Mouse (Mus musculus) kidney, adult 2 months (tissue): ENCODE data around the gene Ildr2.

Source experiments
- CTCF ChIP-seq: fragments of 200-500 bp; conservative IDR thresholded peaks from 2 replicates; pipeline ENCODE4 v1.5.1; 2011; ENCODE audit warnings: low read depth, mild to moderate bottlenecking, control low read depth, low read length, moderate library complexity, mixed read lengths; ENCODE audit not compliant: insufficient read depth, insufficient read length
- POLR2A ChIP-seq: fragments of 200-500 bp; IDR thresholded peaks from one replicate; pipeline ENCODE4 v1.6.1; 2011; ENCODE audit warnings: low read depth, low read length, control low read depth

DNA sequence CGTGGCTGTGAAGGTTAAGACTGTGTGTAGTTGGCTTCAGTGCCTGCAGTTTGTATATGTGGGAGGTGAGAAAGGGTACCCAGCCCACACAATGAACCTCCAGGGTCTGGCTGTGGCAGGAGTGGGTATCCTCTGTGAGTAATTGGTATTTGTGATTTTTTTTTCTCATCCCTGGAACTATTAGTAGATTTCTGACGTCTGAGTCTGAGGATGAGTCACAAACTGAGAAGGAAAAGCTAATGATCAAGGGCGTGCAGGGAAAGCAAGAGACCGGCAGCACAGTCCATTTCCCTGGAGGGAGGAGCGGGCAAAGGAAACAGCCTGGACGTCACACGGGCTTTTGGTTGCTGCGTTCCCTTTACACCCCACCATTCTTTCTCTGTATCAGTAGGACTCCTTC lies 43.0 kb downstream of the Ildr2 start:
- TF ChIP-seq POLR2A, result no peak
- TF ChIP-seq CTCF, result no peak
